Mouse (Mus musculus): ENCODE results near the gene Gpr61. TPM values are rescaled to one million over a fixed set of nuclear protein-coding genes. Genes with fewer than 3 reads are reported as not detected.

The Gpr61 gene
- polyA plus RNA-seq, 1 experiment from 2014 or later: 0.45 TPM

GRCm38 (mm10) chr3:108185460-108186097 lies 30.9 kb upstream of the Gpr61 start:
- Histone ChIP-seq H3K36me3 (ENCODE audit: control insufficient read depth, insufficient read depth, low read length) (no peaks in the 10 kb centered on the region), H3K27me3 (replicated peaks; ENCODE audit: control insufficient read depth, insufficient read depth, low read length) (no peaks in the 10 kb centered on the region; the same call in 1 of the 2 replicates), H3K4me2 (ENCODE audit: low read depth, low read length) (peak overlapping the region; percentile 90), H3K27ac (replicated peaks; ENCODE audit: low read depth, low read length) (no peak overlapping the region), H3K4me1 (ENCODE audit: control insufficient read depth, insufficient read depth, low read length) (peaks cover 8% of the 10 kb centered on the region; the same call in 1 of the 2 replicates), H3K4me3 (ENCODE audit: low read depth, low read length) (peak overlapping the region; percentile 72), H3K9me3 (ENCODE audit: control insufficient read depth, low read length) (no peaks in the 10 kb centered on the region), H3K9ac (ENCODE audit: low read depth, low read length) (peak overlapping the region; percentile 78)
- no peak for DNase-seq (ENCODE audit: low spot score)
- 4% methylated on average over 16 of the region's 16 CpGs for WGBS
- ATAC-seq (ENCODE audit: low read depth): 0 out of 2 replicates have a peak, but pooled peaks have one; percentile 41

DNA sequence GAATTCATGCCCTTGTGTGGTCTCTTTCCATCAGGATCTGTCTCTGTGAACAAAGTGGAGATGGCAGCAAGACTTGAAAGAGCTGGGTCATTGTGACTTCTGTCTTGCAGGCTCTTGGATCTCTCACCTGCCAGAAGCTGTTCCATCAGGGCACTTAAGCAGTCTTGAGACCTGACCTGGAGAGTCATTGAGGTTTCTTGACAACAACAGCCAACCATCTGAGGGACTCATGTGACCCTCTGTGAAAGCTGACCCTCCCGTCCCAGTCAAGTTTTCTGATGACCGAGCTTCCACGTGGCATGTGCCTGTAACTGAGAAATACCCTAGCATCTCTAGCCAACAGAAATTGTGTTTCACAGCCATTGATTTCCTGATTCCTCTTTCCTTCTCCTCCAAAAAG lies 30.1 kb upstream of the Gpr61 start:
- 72% methylated on average over 3 of the region's 3 CpGs for WGBS
- Histone ChIP-seq H3K36me3 (ENCODE audit: control insufficient read depth, insufficient read depth, low read length) (no peaks in the 10 kb centered on the region), H3K27ac (replicated peaks; ENCODE audit: low read depth, low read length) (no peak overlapping the region), H3K4me3 (ENCODE audit: low read depth, low read length) (no peak overlapping the region), H3K4me2 (ENCODE audit: low read depth, low read length) (no peak overlapping the region), H3K9me3 (ENCODE audit: control insufficient read depth, low read length) (no peaks in the 10 kb centered on the region), H3K9ac (ENCODE audit: low read depth, low read length) (no peak overlapping the region), H3K27me3 (replicated peaks; ENCODE audit: control insufficient read depth, insufficient read depth, low read length) (no peaks in the 10 kb centered on the region; the same call in 1 of the 2 replicates), H3K4me1 (ENCODE audit: control insufficient read depth, insufficient read depth, low read length) (peaks cover 10% of the 10 kb centered on the region; the same call in 1 of the 2 replicates)
- no peak for ATAC-seq (ENCODE audit: low read depth)
- DNase-seq (ENCODE audit: low spot score): no peak

DNA sequence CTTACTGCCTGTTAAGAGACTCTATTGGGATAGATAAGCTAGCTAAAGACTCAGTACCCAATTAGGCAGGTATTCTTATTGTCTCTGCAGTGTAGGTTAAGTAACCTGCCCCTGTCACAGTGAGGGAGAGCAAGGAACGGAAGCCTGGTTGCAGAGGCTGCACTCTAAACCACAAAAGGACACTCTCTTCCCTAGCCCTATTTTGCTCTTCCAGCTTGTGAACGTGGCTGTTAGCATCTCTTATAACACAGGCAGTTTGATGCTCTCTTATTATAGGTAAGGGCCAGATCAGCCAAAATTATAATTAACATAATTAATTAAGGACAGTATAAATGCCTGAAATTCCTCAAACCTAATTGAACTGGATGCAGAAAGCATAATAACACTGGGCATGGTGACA lies 25.8 kb upstream of the Gpr61 start:
- H3K4me3 ChIP-seq (ENCODE audit: low read depth, low read length): no peak overlapping the region
- no peaks in the 10 kb centered on the region for H3K36me3 ChIP-seq (ENCODE audit: control insufficient read depth, insufficient read depth, low read length)
- no peaks in the 10 kb centered on the region for H3K9me3 ChIP-seq (ENCODE audit: control insufficient read depth, low read length)
- 0 out of 2 replicates have a peak, but pooled peaks cover 5% of the 10 kb centered on the region for H3K4me1 ChIP-seq (ENCODE audit: control insufficient read depth, insufficient read depth, low read length)
- H3K4me2 ChIP-seq (ENCODE audit: low read depth, low read length): no peak overlapping the region
- 36% methylated on average over 2 of the region's 2 CpGs for WGBS
- H3K27ac ChIP-seq (replicated peaks; ENCODE audit: low read depth, low read length): no peak overlapping the region
- no peaks in the 10 kb centered on the region for H3K27me3 ChIP-seq (replicated peaks; ENCODE audit: control insufficient read depth, insufficient read depth, low read length)
- DNase-seq (ENCODE audit: low spot score) (no peak), ATAC-seq (ENCODE audit: low read depth) (no peak)
- H3K9ac ChIP-seq (ENCODE audit: low read depth, low read length): no peak overlapping the region

- Histone ChIP-seq H3K9ac (ENCODE audit: low read depth, low read length) (no peak overlapping the region), H3K27ac (replicated peaks; ENCODE audit: low read depth, low read length) (no peak overlapping the region), H3K4me3 (ENCODE audit: low read depth, low read length) (no peak overlapping the region), H3K27me3 (replicated peaks; ENCODE audit: control insufficient read depth, insufficient read depth, low read length) (no peaks in the 10 kb centered on the region), H3K36me3 (ENCODE audit: control insufficient read depth, insufficient read depth, low read length) (no peaks in the 10 kb centered on the region), H3K9me3 (ENCODE audit: control insufficient read depth, low read length) (no peaks in the 10 kb centered on the region), H3K4me2 (ENCODE audit: low read depth, low read length) (no peak overlapping the region), H3K4me1 (ENCODE audit: control insufficient read depth, insufficient read depth, low read length) (peaks cover 18% of the 10 kb centered on the region; the same call in 1 of the 2 replicates)
- WGBS: 58% methylated on average over 7 of the region's 7 CpGs
- peak; percentile 81 for ATAC-seq (ENCODE audit: low read depth)
- DNase-seq (ENCODE audit: low spot score): peak; percentile 80
These were observed 24.4 kb upstream of the Gpr61 start for GRCm38 (mm10) chr3:108178756-108179715.

DNA sequence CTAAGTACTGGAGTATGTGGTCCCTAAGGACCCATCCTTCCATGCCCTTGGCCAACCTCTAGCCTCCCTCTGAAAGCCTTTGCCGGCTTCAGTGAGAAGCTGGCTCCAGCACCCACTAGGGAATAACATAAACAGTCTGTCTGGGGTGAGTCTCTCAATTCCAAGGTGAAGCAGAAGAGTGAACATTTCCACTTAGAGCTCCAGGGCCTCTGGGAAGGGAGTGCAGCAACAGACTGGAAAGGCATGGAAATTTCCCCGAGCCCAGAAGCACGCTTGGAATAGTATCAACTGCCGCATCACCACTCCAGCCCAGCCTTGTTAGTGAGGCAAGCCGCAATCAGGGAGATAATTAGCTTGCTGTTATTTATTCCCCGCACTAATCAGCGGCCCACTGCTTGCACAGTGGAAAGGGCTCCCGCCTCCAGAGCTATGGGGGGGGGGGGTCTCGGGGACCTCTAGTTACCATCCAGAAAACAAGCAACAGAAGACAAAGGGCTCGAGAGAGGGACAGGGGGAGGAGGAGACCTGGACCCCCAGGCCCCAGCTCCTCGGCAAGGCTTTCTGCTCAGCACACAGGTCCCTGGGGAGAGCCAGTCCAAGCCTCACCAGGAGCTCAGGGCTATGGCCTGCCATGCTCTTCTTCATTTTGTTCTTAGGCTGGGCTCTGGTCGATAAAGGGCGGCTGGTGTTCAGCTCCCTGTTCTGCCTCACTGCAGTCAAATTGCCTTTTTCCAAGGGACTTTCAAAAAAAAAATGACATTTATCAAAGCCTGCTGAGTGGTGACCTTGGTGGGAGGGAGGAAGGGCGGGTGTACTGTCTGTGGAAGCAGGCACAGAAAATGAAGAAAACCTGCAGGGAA lies 20.2 kb upstream of the Gpr61 start:
- DNase-seq (ENCODE audit: low spot score): peak; percentile 88
- H3K27ac ChIP-seq (replicated peaks; ENCODE audit: low read depth, low read length): peak overlapping the region; percentile 67; the same call in 1 of the 2 replicates

GRCm38 (mm10) chr3:108169199-108169598 lies 14.5 kb upstream of the Gpr61 start:
- Histone ChIP-seq H3K27ac (replicated peaks; ENCODE audit: low read depth, low read length) (no peak overlapping the region), H3K36me3 (ENCODE audit: control insufficient read depth, insufficient read depth, low read length) (no peaks in the 10 kb centered on the region), H3K9ac (ENCODE audit: low read depth, low read length) (no peak overlapping the region), H3K4me1 (ENCODE audit: control insufficient read depth, insufficient read depth, low read length) (peaks cover 27% of the 10 kb centered on the region), H3K27me3 (replicated peaks; ENCODE audit: control insufficient read depth, insufficient read depth, low read length) (no peaks in the 10 kb centered on the region), H3K4me2 (ENCODE audit: low read depth, low read length) (no peak overlapping the region), H3K9me3 (ENCODE audit: control insufficient read depth, low read length) (no peaks in the 10 kb centered on the region), H3K4me3 (ENCODE audit: low read depth, low read length) (no peak overlapping the region)
- DNase-seq (ENCODE audit: low spot score) (peak; percentile 23), ATAC-seq (ENCODE audit: low read depth) (no peak)
- 36% methylated on average over 3 of the region's 3 CpGs for WGBS

More for the DNA sequence above, 20.2 kb upstream of the Gpr61 start:
- H3K36me3 ChIP-seq (ENCODE audit: control insufficient read depth, insufficient read depth, low read length): no peaks in the 10 kb centered on the region
- H3K27me3 ChIP-seq (replicated peaks; ENCODE audit: control insufficient read depth, insufficient read depth, low read length): no peaks in the 10 kb centered on the region
- H3K4me3 ChIP-seq (ENCODE audit: low read depth, low read length): no peak overlapping the region
- H3K9me3 ChIP-seq (ENCODE audit: control insufficient read depth, low read length): no peaks in the 10 kb centered on the region
- H3K4me2 ChIP-seq (ENCODE audit: low read depth, low read length): peak overlapping the region; percentile 39
- ATAC-seq (ENCODE audit: low read depth): peak; percentile 87
- peak overlapping the region; percentile 38; the same call in 1 of the 2 replicates for H3K9ac ChIP-seq (ENCODE audit: low read depth, low read length)
- WGBS: 21% methylated on average over 11 of the region's 14 CpGs
- H3K4me1 ChIP-seq (ENCODE audit: control insufficient read depth, insufficient read depth, low read length): peaks cover 18% of the 10 kb centered on the region; the same call in 1 of the 2 replicates

DNA sequence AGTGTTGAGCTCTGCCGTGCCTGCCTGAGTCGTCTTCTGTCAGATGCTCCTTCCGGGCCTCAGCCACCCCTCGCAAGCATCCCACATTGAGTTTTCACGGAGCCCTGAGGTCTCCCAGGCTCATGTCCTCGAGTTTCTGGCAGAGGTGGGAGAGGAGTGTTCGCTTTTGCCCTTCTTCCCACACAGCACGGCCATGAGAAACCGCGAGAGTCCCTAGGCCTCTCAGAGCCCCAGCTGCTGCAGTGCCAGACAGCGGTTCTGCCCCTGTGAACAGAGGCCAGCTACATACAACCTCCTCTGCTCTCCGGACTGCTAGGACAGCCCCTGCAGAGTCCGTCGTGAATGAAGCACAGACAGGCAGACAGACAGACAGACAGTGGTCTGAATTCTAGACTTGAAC lies 12.8 kb upstream of the Gpr61 start:
- DNase-seq (ENCODE audit: low spot score) (peak; percentile 51), ATAC-seq (ENCODE audit: low read depth) (no peak)
- H3K36me3 ChIP-seq (ENCODE audit: control insufficient read depth, insufficient read depth, low read length): no peaks in the 10 kb centered on the region
- 22% methylated on average over 14 of the region's 14 CpGs for WGBS
- H3K9me3 ChIP-seq (ENCODE audit: control insufficient read depth, low read length): no peaks in the 10 kb centered on the region
- H3K4me2 ChIP-seq (ENCODE audit: low read depth, low read length): no peak overlapping the region
- no peak overlapping the region for H3K4me3 ChIP-seq (ENCODE audit: low read depth, low read length)
- H3K4me1 ChIP-seq (ENCODE audit: control insufficient read depth, insufficient read depth, low read length): peaks cover 26% of the 10 kb centered on the region
- H3K27me3 ChIP-seq (replicated peaks; ENCODE audit: control insufficient read depth, insufficient read depth, low read length): no peaks in the 10 kb centered on the region
- peak overlapping the region; percentile 49; the same call in 1 of the 2 replicates for H3K27ac ChIP-seq (replicated peaks; ENCODE audit: low read depth, low read length)
- H3K9ac ChIP-seq (ENCODE audit: low read depth, low read length): peak overlapping the region; percentile 32

Data from embryonic facial prominence, embryonic 14.5 days (tissue).